10 mouse cellular contexts compared by ENCODE assay signal in genomic region chr1:193000908-193001307, GRCm38 (mm10). TPM values are rescaled to one million over a fixed set of nuclear protein-coding genes. Genes with fewer than 3 reads are reported as not detected.
A peak's percentile ranks its signal among the peaks of the same experiment; 100 is the strongest.
DNase-seq lines count a peak whose midpoint lies in the region; ATAC-seq and TF ChIP-seq lines count a peak whose summit lies in the region.
"Had no signal": no experiment of that assay in that cellular context is flagged by ENCODE, and none has a peak within 500 bp of the region (broad histone marks: within the 10 kb centered on the region; RNA-seq: fewer than 3 reads in every experiment).

No protein-coding gene starts in this region.

- no peaks in the 10 kb centered on the region for H3K4me1 ChIP-seq in forebrain, embryonic 14.5 days (ENCODE audit: control insufficient read depth, insufficient read depth, low read length)
- no peaks in the 10 kb centered on the region for H3K4me1 ChIP-seq in forebrain, embryonic 11.5 days (replicated peaks; ENCODE audit: control insufficient read depth, insufficient read depth, low read length)
- H3K4me1 ChIP-seq in limb, embryonic 14.5 days (ENCODE audit: control insufficient read depth, insufficient read depth, low read length), result no peaks in the 10 kb centered on the region
- no peaks in the 10 kb centered on the region for H3K4me1 ChIP-seq in limb, embryonic 10.5 days
- peaks cover 30% of the 10 kb centered on the region for H3K4me1 ChIP-seq in liver, embryonic 16.5 days (ENCODE audit: control insufficient read depth, low read depth, low read length)
- no peaks in the 10 kb centered on the region for H3K4me1 ChIP-seq in kidney, embryonic 15.5 days

- no peak for TF ChIP-seq CTCF in brain, embryonic 14.5 days (IDR thresholded peaks at IDR 0.05; ENCODE audit: borderline replicate concordance, extremely low read depth, insufficient read depth, insufficient read length)

- DNase-seq in forebrain, embryonic 14.5 days (ENCODE audit: low spot score), result peak; percentile 59
- no peak for DNase-seq in forebrain, embryonic 11.5 days (ENCODE audit: low spot score)
- DNase-seq in limb, embryonic 14.5 days (ENCODE audit: low spot score), result peak; percentile 57
- no peak for DNase-seq in limb, embryonic 10.5 days (ENCODE audit: low spot score)
- DNase-seq in brain, embryonic 14.5 days (ENCODE audit: low read depth), result peak; percentile 55
- DNase-seq in frontal cortex, postnatal 14 days (ENCODE audit: low spot score in 2 of 2), result no peak
- DNase-seq: heart, postnatal 36 days had no signal

- H3K4me3 ChIP-seq in forebrain, embryonic 14.5 days (ENCODE audit: low read depth, low read length), result no peak overlapping the region
- H3K4me3 ChIP-seq in forebrain, embryonic 11.5 days (ENCODE audit: low read depth, low read length), result no peak overlapping the region
- H3K4me3 ChIP-seq in limb, embryonic 14.5 days (replicated peaks; ENCODE audit: low read length), result no peak overlapping the region
- H3K4me3 ChIP-seq in limb, embryonic 10.5 days, result no peak overlapping the region
- no peak overlapping the region for H3K4me3 ChIP-seq in liver, embryonic 16.5 days (ENCODE audit: low read depth, low read length)
- no peak overlapping the region for H3K4me3 ChIP-seq in kidney, embryonic 15.5 days (replicated peaks)

- H3K9ac ChIP-seq in forebrain, embryonic 14.5 days (ENCODE audit: low read length), result no peak overlapping the region
- no peak overlapping the region for H3K9ac ChIP-seq in forebrain, embryonic 11.5 days (ENCODE audit: low read length)
- H3K9ac ChIP-seq in limb, embryonic 14.5 days (ENCODE audit: low read depth, low read length, severe bottlenecking), result no peak overlapping the region
- H3K9ac ChIP-seq in liver, embryonic 16.5 days (ENCODE audit: low read depth, low read length), result peak overlapping the region; percentile 18; the same call in 1 of the 2 replicates
- H3K9ac ChIP-seq in kidney, embryonic 15.5 days, result no peak overlapping the region

- H3K27me3 ChIP-seq in forebrain, embryonic 14.5 days (replicated peaks; ENCODE audit: control insufficient read depth, insufficient read depth, low read length), result no peaks in the 10 kb centered on the region
- no peaks in the 10 kb centered on the region for H3K27me3 ChIP-seq in forebrain, embryonic 11.5 days (ENCODE audit: control insufficient read depth, insufficient read depth, low read length)
- no peaks in the 10 kb centered on the region for H3K27me3 ChIP-seq in limb, embryonic 14.5 days (ENCODE audit: control insufficient read depth, insufficient read depth, low read length)
- no peaks in the 10 kb centered on the region for H3K27me3 ChIP-seq in limb, embryonic 10.5 days (ENCODE audit: low read depth, poor library complexity, severe bottlenecking)
- H3K27me3 ChIP-seq in liver, embryonic 16.5 days (ENCODE audit: control insufficient read depth, insufficient read depth, low read depth, low read length), result no peaks in the 10 kb centered on the region
- no peaks in the 10 kb centered on the region for H3K27me3 ChIP-seq in kidney, embryonic 15.5 days

- H3K4me2 ChIP-seq in forebrain, embryonic 14.5 days (ENCODE audit: low read length), result no peak overlapping the region
- no peak overlapping the region for H3K4me2 ChIP-seq in forebrain, embryonic 11.5 days (ENCODE audit: low read depth, low read length, severe bottlenecking)
- no peak overlapping the region for H3K4me2 ChIP-seq in limb, embryonic 14.5 days (replicated peaks; ENCODE audit: low read depth, low read length, severe bottlenecking)
- peak overlapping the region; percentile 53 for H3K4me2 ChIP-seq in liver, embryonic 16.5 days (ENCODE audit: low read depth, low read length)
- no peak overlapping the region for H3K4me2 ChIP-seq in kidney, embryonic 15.5 days

- no peaks in the 10 kb centered on the region for H3K9me3 ChIP-seq in forebrain, embryonic 14.5 days (replicated peaks; ENCODE audit: control insufficient read depth, low read length)
- no peaks in the 10 kb centered on the region for H3K9me3 ChIP-seq in forebrain, embryonic 11.5 days (ENCODE audit: control insufficient read depth, low read length)
- H3K9me3 ChIP-seq in limb, embryonic 14.5 days (ENCODE audit: control insufficient read depth, low read length), result no peaks in the 10 kb centered on the region
- H3K9me3 ChIP-seq in limb, embryonic 10.5 days (replicated peaks), result no peaks in the 10 kb centered on the region
- H3K9me3 ChIP-seq in liver, embryonic 16.5 days (replicated peaks; ENCODE audit: control insufficient read depth, low read length), result no peaks in the 10 kb centered on the region
- H3K9me3 ChIP-seq in kidney, embryonic 15.5 days (replicated peaks), result no peaks in the 10 kb centered on the region

- no peak overlapping the region for H3K27ac ChIP-seq in forebrain, embryonic 14.5 days (ENCODE audit: low read depth, low read length)
- H3K27ac ChIP-seq in forebrain, embryonic 11.5 days (ENCODE audit: low read depth, low read length), result no peak overlapping the region
- H3K27ac ChIP-seq in limb, embryonic 14.5 days (replicated peaks; ENCODE audit: low read depth, low read length), result no peak overlapping the region
- no peak overlapping the region for H3K27ac ChIP-seq in limb, embryonic 10.5 days
- peak overlapping the region; percentile 95 for H3K27ac ChIP-seq in liver, embryonic 16.5 days (ENCODE audit: low read length)
- no peak overlapping the region for H3K27ac ChIP-seq in kidney, embryonic 15.5 days
- H3K27ac ChIP-seq: macrophage had no signal

- TF ChIP-seq POLR2A in limb, embryonic 14.5 days (IDR thresholded peaks at IDR 0.05; ENCODE audit: borderline replicate concordance, extremely low read depth, insufficient read depth, insufficient read length), result no peak
- TF ChIP-seq POLR2A in brain, embryonic 14.5 days (IDR thresholded peaks at IDR 0.05; ENCODE audit: borderline replicate concordance, extremely low read depth, insufficient read depth, insufficient read length, poor library complexity, severe bottlenecking), result no peak

- no peaks in the 10 kb centered on the region for H3K36me3 ChIP-seq in forebrain, embryonic 14.5 days (ENCODE audit: control insufficient read depth, insufficient read depth, low read length)
- H3K36me3 ChIP-seq in forebrain, embryonic 11.5 days (ENCODE audit: control insufficient read depth, insufficient read depth, low read length), result no peaks in the 10 kb centered on the region
- no peaks in the 10 kb centered on the region for H3K36me3 ChIP-seq in limb, embryonic 14.5 days (ENCODE audit: control insufficient read depth, insufficient read depth, low read length)
- no peaks in the 10 kb centered on the region for H3K36me3 ChIP-seq in limb, embryonic 10.5 days
- H3K36me3 ChIP-seq in liver, embryonic 16.5 days (ENCODE audit: control insufficient read depth, insufficient read depth), result no peaks in the 10 kb centered on the region
- H3K36me3 ChIP-seq in kidney, embryonic 15.5 days, result no peaks in the 10 kb centered on the region

- ATAC-seq in forebrain, embryonic 14.5 days, result no peak
- no peak for ATAC-seq in forebrain, embryonic 11.5 days (replicated peaks; ENCODE audit: low FRiP score)
- no peak for ATAC-seq in limb, embryonic 14.5 days (ENCODE audit: low FRiP score, low read depth)
- ATAC-seq in liver, embryonic 16.5 days (ENCODE audit: low read depth), result no peak; the same call in 1 of the 2 replicates
- ATAC-seq in kidney, embryonic 15.5 days (replicated peaks; ENCODE audit: low FRiP score), result no peak

RNA-seq across cellular contexts. Expression of gene Syt14, which starts 34.7 kb away (rescaled TPM):
- polyA plus RNA-seq in forebrain, embryonic 14.5 days (2014; fragmentation: Nextera tagmentation; extraction: Ambion mirVana), result 6.9 and 10.0 TPM in 2 replicates
- 8.4 and 8.8 TPM in 2 replicates for polyA plus RNA-seq in forebrain, embryonic 11.5 days (2014; fragmentation: Nextera tagmentation; extraction: Ambion mirVana)
- 2.0 and 2.2 TPM in 2 replicates for polyA plus RNA-seq in limb, embryonic 14.5 days (2012; rRNA removed)
- 2.9 TPM in 2 replicates for polyA plus RNA-seq in limb, embryonic 14.5 days (2014; fragmentation: Nextera tagmentation; extraction: Ambion mirVana)
- polyA plus RNA-seq in limb, embryonic 10.5 days (2016; fragmentation: Nextera tagmentation; extraction: Ambion mirVana), result 3.3 and 4.1 TPM in 2 replicates
- 6.6 and 10.3 TPM in 2 replicates for polyA plus RNA-seq in brain, embryonic 14.5 days (2012; rRNA removed)
- polyA plus RNA-seq in liver, embryonic 16.5 days (2015; fragmentation: Nextera tagmentation; extraction: Ambion mirVana), result 4.8 and 5.4 TPM in 2 replicates
- 1.5 and 1.6 TPM in 2 replicates for polyA plus RNA-seq in kidney, embryonic 15.5 days (2015; fragmentation: Nextera tagmentation; extraction: Ambion mirVana)
- polyA plus RNA-seq: macrophage had no signal

Comparison
In these comparisons a context has a peak if more than half of its experiments do, and no peak if none do; other contexts are left out.
1. DNase-seq: peak in forebrain, embryonic 14.5 days (single experiment), limb, embryonic 14.5 days (single experiment) and brain, embryonic 14.5 days (single experiment); none in forebrain, embryonic 11.5 days (single experiment), limb, embryonic 10.5 days (single experiment) and frontal cortex, postnatal 14 days (0 of 2).